Mouse (Mus musculus): Measurements from ENCODE around the gene Gstp3. TPM values are rescaled to one million over a fixed set of nuclear protein-coding genes. Genes with fewer than 3 reads are reported as not detected.

The Gstp3 gene
- total and polyA plus RNA-seq, 3 experiments, result 1.1 TPM; not detected in 2

DNA sequence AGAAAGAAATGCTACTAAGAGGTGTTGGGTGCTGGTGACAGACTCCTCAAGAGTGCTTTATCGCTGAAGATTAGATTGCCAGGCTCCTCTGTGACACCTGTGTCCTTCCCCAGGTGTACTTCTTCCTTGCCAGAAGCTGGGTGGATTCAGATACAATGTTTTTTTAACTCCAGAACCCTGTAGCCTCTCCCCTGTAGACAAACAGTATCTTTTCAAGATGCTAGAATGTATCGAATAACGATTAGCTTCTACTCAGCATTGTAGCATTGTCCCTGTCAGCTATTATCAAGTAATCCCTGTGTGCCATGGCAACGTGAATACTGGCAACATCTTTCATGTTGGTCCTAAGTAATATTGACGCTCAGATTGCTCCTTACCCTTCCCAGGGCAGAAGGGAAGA lies 25.6 kb downstream of the Gstp3 start:
- no peak overlapping the region for H3K27ac ChIP-seq
- H3K9ac ChIP-seq (ENCODE audit: low read depth, low read length), result no peak overlapping the region
- intact Hi-C loops (cut with DNase I), result no loop called here
- no peaks in the 10 kb centered on the region for H3K36me3 ChIP-seq (ENCODE audit: control insufficient read depth, insufficient read depth, low read length)
- peaks cover 4% of the 10 kb centered on the region for H3K4me1 ChIP-seq (ENCODE audit: control insufficient read depth, insufficient read depth, low read length)
- H3K4me3 ChIP-seq, result no peak overlapping the region
- no peaks in the 10 kb centered on the region for H3K79me2 ChIP-seq (replicated peaks; ENCODE audit: control insufficient read depth, insufficient read depth, low read length)
- WGBS, result 69% methylated on average over 5 of the region's 5 CpGs
- TF ChIP-seq EP300 (IDR thresholded peaks at IDR 0.05; ENCODE audit: insufficient read depth, low read depth, low read length) (no peak), POLR2A (IDR thresholded peaks at IDR 0.05; ENCODE audit: insufficient read depth, low read depth, low read length) (no peak), CTCF (IDR thresholded peaks at IDR 0.05) (no peak)
- no peak for DNase-seq
- no peaks in the 10 kb centered on the region for H3K27me3 ChIP-seq (ENCODE audit: control insufficient read depth, insufficient read depth, low read length)

DNA sequence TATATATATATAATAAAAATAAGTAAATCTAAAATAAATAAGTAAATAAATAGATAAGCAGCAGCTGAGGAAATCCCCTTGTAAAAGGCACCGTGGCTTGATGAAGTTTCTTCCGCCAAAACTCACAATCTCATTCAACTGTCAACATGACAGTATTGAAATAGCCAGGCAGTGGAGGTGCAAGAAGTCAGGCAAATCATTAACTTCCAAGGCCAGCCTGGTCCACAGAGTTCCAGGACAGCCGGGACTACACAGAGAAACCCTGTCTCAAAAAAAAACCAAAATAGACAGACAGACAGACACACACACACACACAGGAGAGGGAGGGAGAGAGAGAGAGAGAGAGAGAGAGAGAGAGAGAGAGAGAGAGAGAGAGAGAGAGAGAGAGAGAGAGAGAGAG lies 26.1 kb downstream of the Gstp3 start:
- Histone ChIP-seq H3K27ac (no peak overlapping the region), H3K27me3 (ENCODE audit: control insufficient read depth, insufficient read depth, low read length) (no peaks in the 10 kb centered on the region), H3K36me3 (ENCODE audit: control insufficient read depth, insufficient read depth, low read length) (no peaks in the 10 kb centered on the region), H3K79me2 (replicated peaks; ENCODE audit: control insufficient read depth, insufficient read depth, low read length) (no peaks in the 10 kb centered on the region), H3K9ac (ENCODE audit: low read depth, low read length) (no peak overlapping the region), H3K4me1 (ENCODE audit: control insufficient read depth, insufficient read depth, low read length) (peaks cover 3% of the 10 kb centered on the region), H3K4me3 (no peak overlapping the region)
- 54% methylated on average over 3 of the region's 3 CpGs for WGBS
- intact Hi-C loops (cut with DNase I), result no loop called here
- no peak for TF ChIP-seq POLR2A (IDR thresholded peaks at IDR 0.05; ENCODE audit: insufficient read depth, low read depth, low read length)
- no peak for TF ChIP-seq CTCF (IDR thresholded peaks at IDR 0.05)
- no peak for TF ChIP-seq EP300 (IDR thresholded peaks at IDR 0.05; ENCODE audit: insufficient read depth, low read depth, low read length)
- no peak for DNase-seq

DNA sequence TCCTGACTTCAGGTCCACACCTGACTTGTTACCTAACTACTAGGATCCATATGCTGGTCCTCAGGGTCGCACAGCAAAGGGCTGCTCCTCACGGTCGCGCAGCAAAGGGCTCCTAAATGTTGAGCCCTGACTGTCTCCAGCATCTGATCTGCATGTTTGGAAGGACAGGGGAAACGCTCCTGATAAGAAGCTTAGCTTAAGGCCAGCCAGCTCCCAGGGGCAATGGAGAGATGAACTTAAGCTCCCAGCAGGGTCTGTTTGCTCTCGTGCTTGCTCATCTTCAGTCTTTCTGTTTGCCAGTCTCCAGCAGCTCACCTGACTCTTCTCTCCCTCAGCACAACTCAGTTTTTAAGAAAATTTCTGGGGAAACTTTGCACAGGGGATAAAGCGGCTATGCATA lies 26.7 kb downstream of the Gstp3 start:
- H3K4me1 ChIP-seq (ENCODE audit: control insufficient read depth, insufficient read depth, low read length), result peaks cover 1% of the 10 kb centered on the region; the same call in 1 of the 2 replicates
- WGBS, result 46% methylated on average over 7 of the region's 7 CpGs
- no peak for DNase-seq
- no peaks in the 10 kb centered on the region for H3K79me2 ChIP-seq (replicated peaks; ENCODE audit: control insufficient read depth, insufficient read depth, low read length)
- no peaks in the 10 kb centered on the region for H3K27me3 ChIP-seq (ENCODE audit: control insufficient read depth, insufficient read depth, low read length)
- intact Hi-C loops (cut with DNase I), result no loop called here
- H3K27ac ChIP-seq, result no peak overlapping the region
- no peaks in the 10 kb centered on the region for H3K36me3 ChIP-seq (ENCODE audit: control insufficient read depth, insufficient read depth, low read length)
- no peak overlapping the region for H3K9ac ChIP-seq (ENCODE audit: low read depth, low read length)
- TF ChIP-seq EP300 (IDR thresholded peaks at IDR 0.05; ENCODE audit: insufficient read depth, low read depth, low read length), result no peak
- no peak for TF ChIP-seq CTCF (IDR thresholded peaks at IDR 0.05)
- no peak for TF ChIP-seq POLR2A (IDR thresholded peaks at IDR 0.05; ENCODE audit: insufficient read depth, low read depth, low read length)
- H3K4me3 ChIP-seq, result no peak overlapping the region

DNA sequence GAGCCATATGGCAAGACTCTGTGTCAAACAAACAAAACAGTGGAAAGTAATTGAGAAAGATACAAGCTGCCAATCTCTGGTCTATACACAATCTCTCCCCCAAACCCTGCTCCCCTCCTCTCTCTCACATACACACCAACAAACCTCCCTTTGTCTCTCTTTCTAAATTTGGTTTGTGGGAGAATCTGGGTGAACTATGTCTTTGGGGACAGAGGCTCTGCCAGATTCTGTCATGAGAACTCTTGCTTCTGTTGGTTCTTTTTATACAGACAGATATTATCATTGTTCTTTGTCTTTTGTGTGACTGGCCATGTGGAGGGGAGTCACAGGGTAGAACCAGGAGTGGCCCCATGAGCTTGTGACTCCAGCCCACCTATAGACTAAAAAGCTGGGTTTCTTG lies 31.8 kb downstream of the Gstp3 start:
- Histone ChIP-seq H3K79me2 (replicated peaks; ENCODE audit: control insufficient read depth, insufficient read depth, low read length) (no peaks in the 10 kb centered on the region), H3K9ac (ENCODE audit: low read depth, low read length) (no peak overlapping the region), H3K36me3 (ENCODE audit: control insufficient read depth, insufficient read depth, low read length) (no peaks in the 10 kb centered on the region), H3K27me3 (ENCODE audit: control insufficient read depth, insufficient read depth, low read length) (no peaks in the 10 kb centered on the region), H3K27ac (no peak overlapping the region), H3K4me1 (ENCODE audit: control insufficient read depth, insufficient read depth, low read length) (no peaks in the 10 kb centered on the region), H3K4me3 (no peak overlapping the region)
- DNase-seq, result no peak
- no peak for TF ChIP-seq POLR2A (IDR thresholded peaks at IDR 0.05; ENCODE audit: insufficient read depth, low read depth, low read length)
- no peak for TF ChIP-seq CTCF (IDR thresholded peaks at IDR 0.05)
- TF ChIP-seq EP300 (IDR thresholded peaks at IDR 0.05; ENCODE audit: insufficient read depth, low read depth, low read length), result no peak
- intact Hi-C loops (cut with DNase I), result no loop called here

DNA sequence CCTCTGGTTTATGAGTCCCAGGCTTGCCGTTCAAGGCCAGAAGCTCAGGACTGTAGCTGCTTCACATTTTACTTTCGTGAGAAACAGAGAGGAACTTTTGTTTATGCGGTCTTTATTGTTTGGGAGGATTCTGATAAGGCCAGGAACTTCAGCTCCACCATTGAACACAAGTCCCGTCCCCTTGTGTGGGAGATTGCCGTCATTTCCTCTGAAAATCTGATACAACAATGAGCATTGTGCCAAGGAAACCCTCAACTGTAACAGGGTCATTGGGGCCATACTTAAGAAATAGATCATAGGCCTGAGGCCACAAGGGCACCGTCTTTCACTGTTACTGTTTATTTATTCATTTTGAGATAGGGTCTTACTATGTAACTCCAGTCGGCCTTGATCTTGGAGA lies 36.2 kb downstream of the Gstp3 start:
- Histone ChIP-seq H3K4me3 (no peak overlapping the region), H3K4me1 (ENCODE audit: control insufficient read depth, insufficient read depth, low read length) (no peaks in the 10 kb centered on the region), H3K36me3 (ENCODE audit: control insufficient read depth, insufficient read depth, low read length) (no peaks in the 10 kb centered on the region), H3K27me3 (ENCODE audit: control insufficient read depth, insufficient read depth, low read length) (no peaks in the 10 kb centered on the region), H3K79me2 (replicated peaks; ENCODE audit: control insufficient read depth, insufficient read depth, low read length) (no peaks in the 10 kb centered on the region), H3K27ac (peak overlapping the region; percentile 36), H3K9ac (ENCODE audit: low read depth, low read length) (no peak overlapping the region)
- 35% methylated on average over 7 of the region's 7 CpGs for WGBS
- no peak for DNase-seq
- intact Hi-C loops (cut with DNase I), result no loop called here
- TF ChIP-seq EP300 (IDR thresholded peaks at IDR 0.05; ENCODE audit: insufficient read depth, low read depth, low read length) (no peak), CTCF (IDR thresholded peaks at IDR 0.05) (no peak), POLR2A (IDR thresholded peaks at IDR 0.05; ENCODE audit: insufficient read depth, low read depth, low read length) (no peak)

DNA sequence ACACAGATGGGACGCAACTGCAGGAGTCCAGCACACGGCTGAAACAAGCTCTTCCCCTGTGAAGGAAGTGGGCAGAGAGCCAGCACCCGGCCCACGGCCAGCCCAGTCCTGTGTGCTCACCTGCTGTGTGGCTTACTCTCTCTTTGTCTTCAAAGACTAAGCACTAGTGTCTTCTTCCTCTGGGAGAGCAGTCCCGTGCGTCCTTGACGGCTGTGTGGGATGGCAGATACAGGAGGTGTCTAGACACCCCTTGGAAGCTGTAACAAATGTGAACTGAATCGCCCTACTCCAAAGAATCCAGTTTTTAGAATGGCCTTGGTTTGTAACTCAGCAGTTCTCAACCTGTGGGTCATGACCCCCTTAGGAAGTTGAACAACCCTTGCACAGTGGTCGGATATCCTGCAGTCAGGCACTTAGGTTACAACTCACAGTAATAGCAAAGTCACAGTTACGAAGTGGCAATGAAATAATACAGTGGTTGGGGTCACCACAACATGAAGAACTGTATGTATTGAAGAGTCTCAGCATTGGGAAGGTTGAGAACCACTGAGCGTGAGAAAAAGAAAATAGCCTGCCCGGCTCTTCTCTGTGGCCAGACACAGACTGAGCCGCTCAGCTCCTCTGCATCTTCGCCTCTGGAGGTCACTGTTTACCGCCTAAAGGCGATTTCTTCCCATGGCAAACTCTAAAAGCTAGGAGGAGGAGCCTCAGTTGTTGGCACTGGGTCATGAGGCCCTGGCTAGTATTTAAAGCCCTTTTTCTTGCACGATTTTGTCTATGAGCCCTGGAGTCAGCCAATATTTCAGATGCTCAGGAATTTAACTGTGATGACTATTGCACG lies 40.4 kb downstream of the Gstp3 start:
- TF ChIP-seq EP300 (IDR thresholded peaks at IDR 0.05; ENCODE audit: insufficient read depth, low read depth, low read length) (peak; percentile 84; the same call in 1 of the 2 replicates), CTCF (IDR thresholded peaks at IDR 0.05) (peak; percentile 96), POLR2A (IDR thresholded peaks at IDR 0.05; ENCODE audit: insufficient read depth, low read depth, low read length) (0 out of 2 replicates have a peak, but pooled peaks have one; percentile 14)
- Histone ChIP-seq H3K4me1 (ENCODE audit: control insufficient read depth, insufficient read depth, low read length) (no peaks in the 10 kb centered on the region), H3K27me3 (ENCODE audit: control insufficient read depth, insufficient read depth, low read length) (no peaks in the 10 kb centered on the region), H3K27ac (no peak overlapping the region; the same call in 1 of the 2 replicates), H3K4me3 (no peak overlapping the region), H3K36me3 (ENCODE audit: control insufficient read depth, insufficient read depth, low read length) (no peaks in the 10 kb centered on the region), H3K79me2 (replicated peaks; ENCODE audit: control insufficient read depth, insufficient read depth, low read length) (no peaks in the 10 kb centered on the region), H3K9ac (ENCODE audit: low read depth, low read length) (no peak overlapping the region)
- WGBS, result 15% methylated on average over 18 of the region's 18 CpGs
- peak; percentile 80 to 87 for DNase-seq
- intact Hi-C loops (cut with DNase I), result loop anchor here (1.0 to 5.0 kb wide), 4 partner anchors 29 to 288 kb away; partner anchors contain the start of genes Cdk2ap2, Grk2 and Pitpnm1

All from heart, adult 2 months (tissue).